Mouse (Mus musculus) kidney, postnatal 0 days (tissue): ENCODE measurements at regions not wholly inside any gene's neighbourhood (a gene's known extent, or its start where the extent isn't known, plus 50 kb on each side); places are given as distances from the start of the nearest gene placed in this dataset.

Source experiments
- ATAC-seq: fragments of 200-750 bp; cut with Nextera tagmentation; replicated peaks from 2 replicates; pipeline ENCODE4 v1.8.0; 2017; ENCODE audit warnings: low read depth, moderate number of reproducible peaks, moderate TSS enrichment, moderate library complexity; ENCODE audit not compliant: low FRiP score
- DNase-seq: peaks from one replicate; pipeline ENCODE4 v3.0.0-alpha.2; 2016; ENCODE audit warnings: low spot score
- H3K27ac ChIP-seq: fragments of 300-500 bp; sonication (generic); 2 replicates; pipeline ENCODE4 v1.5.1; 2014; ENCODE audit warnings: mild to moderate bottlenecking
- H3K27me3 ChIP-seq: fragments of 300-500 bp; sonication (generic); 2 replicates; pipeline ENCODE4 v1.6.1; 2014; ENCODE audit warnings: low read length, mixed read lengths; ENCODE audit not compliant: insufficient read depth
- H3K36me3 ChIP-seq: fragments of 300-500 bp; sonication (generic); 2 replicates; pipeline ENCODE4 v1.6.1; 2014; ENCODE audit warnings: low read length, mixed read lengths; ENCODE audit not compliant: insufficient read depth
- H3K4me1 ChIP-seq: fragments of 300-500 bp; sonication (generic); replicated peaks from 2 replicates; pipeline ENCODE4 v1.6.1; 2014; ENCODE audit warnings: antibody characterized with exemption, low read length, mixed read lengths; ENCODE audit not compliant: insufficient read depth
- H3K4me2 ChIP-seq: fragments of 300-500 bp; sonication (generic); 2 replicates; pipeline ENCODE4 v1.6.1; 2014; ENCODE audit warnings: mild to moderate bottlenecking, low read length, moderate library complexity, mixed read lengths
- H3K4me3 ChIP-seq: fragments of 300-500 bp; sonication (generic); replicated peaks from 2 replicates; pipeline ENCODE4 v1.5.1; 2014; ENCODE audit warnings: low read depth, low read length
- H3K9ac ChIP-seq: fragments of 300-500 bp; sonication (generic); 2 replicates; pipeline ENCODE4 v1.6.1; 2014; ENCODE audit warnings: low read depth, low read length
- H3K9me3 ChIP-seq: fragments of 300-500 bp; sonication (generic); replicated peaks from 2 replicates; pipeline ENCODE4 v1.6.1; 2016; ENCODE audit warnings: low read length, inconsistent platforms, mixed read lengths
- CTCF ChIP-seq: IDR thresholded peaks from 2 replicates; pipeline ENCODE4 v1.5.1; 2016; ENCODE audit warnings: antibody characterized with exemption, low read depth, mild to moderate bottlenecking, moderate library complexity
- WGBS: fragments of 180-500 bp; shearing (Covaris S2); extraction: QIAGEN DNeasy Blood & Tissue Kit; methylation state at CpG from one replicate; pipeline ENCODE4 v1.1.7; 2014; 5-methylcytosine and 5-hydroxymethylcytosine counted together

- Histone ChIP-seq H3K9me3 (no peaks in the 10 kb centered on the region), H3K4me1 (no peaks in the 10 kb centered on the region), H3K9ac (no peak overlapping the region), H3K36me3 (no peaks in the 10 kb centered on the region), H3K27ac (no peak overlapping the region), H3K4me2 (no peak overlapping the region), H3K27me3 (no peaks in the 10 kb centered on the region), H3K4me3 (no peak overlapping the region)
- TF ChIP-seq CTCF = no peak; the same call in 1 of the 2 replicates
- WGBS = 81% methylated on average over 2 of the region's 2 CpGs
- ATAC-seq (no peak), DNase-seq (peak; percentile 2)
Measured at GRCm38 (mm10) chr11:10105077-10105476, 913.3 kb downstream of the Abca13 start.

DNA sequence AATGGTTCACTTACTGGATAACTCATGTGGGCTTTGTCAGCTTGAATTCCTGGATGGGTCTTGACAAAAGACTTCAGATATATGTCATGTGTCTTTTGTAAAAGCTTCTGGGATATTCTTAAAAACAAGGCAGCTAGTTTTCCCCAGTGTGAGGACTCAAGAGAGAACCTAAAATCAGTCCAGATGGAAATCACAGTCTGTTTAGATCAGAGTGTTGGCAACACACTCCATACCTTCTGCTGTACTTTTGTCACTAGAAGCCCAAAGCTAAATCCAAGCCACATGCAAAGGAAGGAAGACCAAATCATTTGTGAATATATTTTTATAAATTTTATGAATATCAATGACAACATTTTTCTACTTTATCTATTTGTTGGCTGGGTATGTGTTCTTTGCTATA, 950.4 kb downstream of the Abca13 start:
- Histone ChIP-seq H3K4me3 (no peak overlapping the region), H3K27me3 (no peaks in the 10 kb centered on the region), H3K4me1 (no peaks in the 10 kb centered on the region), H3K9ac (no peak overlapping the region), H3K9me3 (no peaks in the 10 kb centered on the region), H3K4me2 (no peak overlapping the region), H3K27ac (no peak overlapping the region), H3K36me3 (no peaks in the 10 kb centered on the region)
- TF ChIP-seq CTCF = no peak
- DNase-seq = no peak
- ATAC-seq = no peak

DNA sequence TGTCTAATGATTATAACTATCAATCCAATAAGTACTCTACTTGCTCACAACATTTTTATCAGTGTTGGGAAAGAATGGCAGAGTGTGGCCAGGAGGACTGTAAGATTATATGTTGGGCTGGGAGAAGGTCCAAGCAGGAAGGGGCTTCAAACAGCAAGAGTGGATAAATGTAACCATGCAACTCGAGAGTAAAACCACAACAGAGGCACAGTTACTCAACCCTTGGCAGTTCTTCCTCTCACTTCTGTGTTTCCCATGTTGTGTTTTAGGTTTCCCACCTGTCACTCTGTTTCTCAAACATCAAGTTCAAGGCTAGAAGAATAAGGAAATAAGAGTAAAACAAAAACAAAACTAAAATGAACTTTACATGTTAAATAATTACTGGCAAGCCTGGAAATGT, 957.4 kb downstream of the Abca13 start:
- no peaks in the 10 kb centered on the region for H3K36me3 ChIP-seq
- DNase-seq (no peak), ATAC-seq (no peak)
- H3K9me3 ChIP-seq = no peaks in the 10 kb centered on the region
- no peak overlapping the region for H3K4me3 ChIP-seq
- H3K27ac ChIP-seq = no peak overlapping the region
- no peak overlapping the region for H3K9ac ChIP-seq
- H3K4me2 ChIP-seq = no peak overlapping the region
- TF ChIP-seq CTCF = no peak
- 41% methylated on average over 1 of the region's 1 CpGs for WGBS
- no peaks in the 10 kb centered on the region for H3K4me1 ChIP-seq
- no peaks in the 10 kb centered on the region for H3K27me3 ChIP-seq

- no peak overlapping the region for H3K4me3 ChIP-seq
- H3K9me3 ChIP-seq = no peaks in the 10 kb centered on the region
- DNase-seq (no peak), ATAC-seq (no peak)
- no peak for TF ChIP-seq CTCF
- H3K4me2 ChIP-seq = no peak overlapping the region
- no peaks in the 10 kb centered on the region for H3K36me3 ChIP-seq
- no peaks in the 10 kb centered on the region for H3K4me1 ChIP-seq
- no peak overlapping the region for H3K27ac ChIP-seq
- H3K27me3 ChIP-seq = no peaks in the 10 kb centered on the region
- H3K9ac ChIP-seq = no peak overlapping the region
Measured at GRCm38 (mm10) chr11:10153836-10154235, 960.2 kb upstream of the Vwc2 start.

- no peaks in the 10 kb centered on the region for H3K27me3 ChIP-seq
- DNase-seq (no peak), ATAC-seq (no peak)
- no peak overlapping the region for H3K9ac ChIP-seq
- no peaks in the 10 kb centered on the region for H3K36me3 ChIP-seq
- H3K4me3 ChIP-seq = no peak overlapping the region
- H3K4me1 ChIP-seq = no peaks in the 10 kb centered on the region
- 55% methylated on average over 3 of the region's 3 CpGs for WGBS
- no peak overlapping the region for H3K4me2 ChIP-seq
- no peak overlapping the region for H3K27ac ChIP-seq
- TF ChIP-seq CTCF = no peak
- H3K9me3 ChIP-seq = no peaks in the 10 kb centered on the region
Measured at GRCm38 (mm10) chr11:10193738-10194137, 920.3 kb upstream of the Vwc2 start.

- Histone ChIP-seq H3K27ac (no peak overlapping the region), H3K9ac (no peak overlapping the region), H3K36me3 (no peaks in the 10 kb centered on the region), H3K4me3 (no peak overlapping the region), H3K4me1 (no peaks in the 10 kb centered on the region), H3K4me2 (no peak overlapping the region), H3K9me3 (no peaks in the 10 kb centered on the region), H3K27me3 (no peaks in the 10 kb centered on the region)
- ATAC-seq (no peak), DNase-seq (no peak)
- TF ChIP-seq CTCF = no peak
- 69% methylated on average over 2 of the region's 2 CpGs for WGBS
Measured at GRCm38 (mm10) chr11:10194774-10195173, 919.2 kb upstream of the Vwc2 start.

GRCm38 (mm10) chr11:10201021-10201420, 913.0 kb upstream of the Vwc2 start:
- no peak for TF ChIP-seq CTCF
- no peaks in the 10 kb centered on the region for H3K36me3 ChIP-seq
- WGBS = 85% methylated on average over 7 of the region's 7 CpGs
- H3K4me3 ChIP-seq = no peak overlapping the region
- no peak overlapping the region for H3K9ac ChIP-seq
- DNase-seq = no peak
- no peaks in the 10 kb centered on the region for H3K27me3 ChIP-seq
- H3K27ac ChIP-seq = no peak overlapping the region
- H3K9me3 ChIP-seq = no peaks in the 10 kb centered on the region
- H3K4me1 ChIP-seq = no peaks in the 10 kb centered on the region
- ATAC-seq = no peak
- H3K4me2 ChIP-seq = no peak overlapping the region
